Mouse (Mus musculus): ENCODE measurements around the gene Nup43. TPM values are rescaled to one million over a fixed set of nuclear protein-coding genes. Genes with fewer than 3 reads are reported as not detected.

Gene Nup43
- 0.41 and 1.4 TPM in 2 replicates for polyA plus RNA-seq (2012)

GRCm38 (mm10) chr10:7667342-7667802, at the start of gene Nup43:
Gene Nup43 (plus strand): TSS chr10:7667503.

GRCm38 (mm10) chr10:7680731-7681301, 13.5 kb downstream of the Nup43 start, which contains the start of the genes Pcmt1 and Lats1:
Gene Pcmt1 (minus strand): TSS chr10:7681136.
Gene Lats1 (plus strand): TSS chr10:7681214.

GRCm38 (mm10) chr10:7725751-7726500, 58.6 kb downstream of the Nup43 start, which contains the start of gene Katna1:
Gene Katna1 (plus strand): TSS chr10:7726000.

Other genes starting within 250 kb of the Nup43 start
- 0.68 and 0.77 TPM in 2 replicates for gene Ulbp1, start 193.9 kb upstream of the Nup43 start, polyA plus RNA-seq (2012)
- 1.4 and 2.3 TPM in 2 replicates for gene Lrp11, start 77.7 kb upstream of the Nup43 start, polyA plus RNA-seq (2012)
- gene Pcmt1, start 13.6 kb downstream of the Nup43 start, polyA plus RNA-seq (2012) = 49.7 and 50.1 TPM in 2 replicates
- 5.8 and 8.4 TPM in 2 replicates for gene Lats1, start 13.7 kb downstream of the Nup43 start, polyA plus RNA-seq (2012)
- gene Katna1, start 58.5 kb downstream of the Nup43 start, polyA plus RNA-seq (2012) = 2.2 and 3.6 TPM in 2 replicates
- 18.0 and 18.2 TPM in 2 replicates for gene Ginm1, start 125.3 kb downstream of the Nup43 start, polyA plus RNA-seq (2012)
- gene Ppil4, start 125.4 kb downstream of the Nup43 start, polyA plus RNA-seq (2012) = 2.7 and 5.0 TPM in 2 replicates
- 0.21 and 0.26 TPM in 2 replicates for gene Zc3h12d, start 165.0 kb downstream of the Nup43 start, polyA plus RNA-seq (2012)

Data from megakaryocyte-erythroid progenitor cell, adult 5 weeks (primary cell).